Mouse (Mus musculus): ENCODE results near the gene Dusp18. TPM values are rescaled to one million over a fixed set of nuclear protein-coding genes. Genes with fewer than 3 reads are reported as not detected.

The Dusp18 gene
- total and polyA plus RNA-seq, 3 experiments: 0.81 to 2.2 TPM; not detected in 1

GRCm38 (mm10) chr11:3850746-3851277, 44.2 kb upstream of the Dusp18 start:
- Histone ChIP-seq H3K36me3 (ENCODE audit: control insufficient read depth in 1 of 2, insufficient read depth in 2 of 2, low read length in 2 of 2) (no peaks in the 10 kb centered on the region), H3K9ac (ENCODE audit: control insufficient read depth, low read depth, low read length, poor library complexity, severe bottlenecking) (no peak overlapping the region), H3K27me3 (ENCODE audit: control insufficient read depth in 1 of 2, insufficient read depth in 2 of 2, low read length in 2 of 2) (peaks cover 5 to 6% of the 10 kb centered on the region in 2 experiments), H3K4me1 (ENCODE audit: control insufficient read depth in 1 of 2, insufficient read depth in 2 of 2, low read length in 2 of 2) (no peaks in the 10 kb centered on the region), H3K9me3 (replicated peaks; ENCODE audit: insufficient read depth, low read length) (no peaks in the 10 kb centered on the region), H3K79me2 (ENCODE audit: control insufficient read depth, insufficient read depth, low read length, poor library complexity) (no peaks in the 10 kb centered on the region), H3K27ac (ENCODE audit: control insufficient read depth, low read depth, low read length) (no peak overlapping the region), H3K4me3 (ENCODE audit: control insufficient read depth in 1 of 2, insufficient read depth in 1 of 2, low read depth in 2 of 2, low read length in 2 of 2) (no peak overlapping the region)
- TF ChIP-seq MAZ (IDR thresholded peaks at IDR 0.05; ENCODE audit: low read depth, low read length) (no peak), CHD2 (IDR thresholded peaks at IDR 0.05; ENCODE audit: low read length) (no peak), KAT2A (conservative IDR thresholded peaks at IDR 0.05; ENCODE audit: low read depth, low read length) (no peak), MEF2A (IDR thresholded peaks at IDR 0.05; ENCODE audit: extremely low read depth, insufficient replicate concordance, low read depth, low read length, poor library complexity, severe bottlenecking) (no peak), BHLHE40 (IDR thresholded peaks at IDR 0.05; ENCODE audit: borderline replicate concordance, low read depth, low read length) (no peak)
- no peak for DNase-seq (ENCODE audit: low read depth, low spot score)

GRCm38 (mm10) chr11:3851872-3852271, 43.2 kb upstream of the Dusp18 start:
- Histone ChIP-seq H3K27ac (ENCODE audit: control insufficient read depth, low read depth, low read length) (no peak overlapping the region), H3K27me3 (ENCODE audit: control insufficient read depth in 1 of 2, insufficient read depth in 2 of 2, low read length in 2 of 2) (peaks cover 7 to 11% of the 10 kb centered on the region in 2 experiments), H3K36me3 (ENCODE audit: control insufficient read depth in 1 of 2, insufficient read depth in 2 of 2, low read length in 2 of 2) (no peaks in the 10 kb centered on the region), H3K9me3 (replicated peaks; ENCODE audit: insufficient read depth, low read length) (no peaks in the 10 kb centered on the region), H3K9ac (ENCODE audit: control insufficient read depth, low read depth, low read length, poor library complexity, severe bottlenecking) (no peak overlapping the region), H3K79me2 (ENCODE audit: control insufficient read depth, insufficient read depth, low read length, poor library complexity) (no peaks in the 10 kb centered on the region), H3K4me3 (ENCODE audit: control insufficient read depth in 1 of 2, insufficient read depth in 1 of 2, low read depth in 2 of 2, low read length in 2 of 2) (no peak overlapping the region), H3K4me1 (ENCODE audit: control insufficient read depth in 1 of 2, insufficient read depth in 2 of 2, low read length in 2 of 2) (no peaks in the 10 kb centered on the region)
- no peak for TF ChIP-seq ETS1 (IDR thresholded peaks at IDR 0.05; ENCODE audit: low read depth, low read length)
- no peak for TF ChIP-seq POLR2A (IDR thresholded peaks at IDR 0.05; ENCODE audit: control insufficient read depth in 1 of 2, insufficient read depth in 1 of 2, low read depth in 1 of 2, low read length in 2 of 2, poor library complexity in 1 of 2)
- no peak for TF ChIP-seq SIN3A (IDR thresholded peaks at IDR 0.05; ENCODE audit: low read length)
- TF ChIP-seq CHD1 (IDR thresholded peaks at IDR 0.05; ENCODE audit: low read depth, low read length): no peak
- TF ChIP-seq GATA1 (IDR thresholded peaks at IDR 0.05; ENCODE audit: low read depth, low read length): no peak
- no peak for DNase-seq (ENCODE audit: low read depth, low spot score)

GRCm38 (mm10) chr11:3853031-3853430, 42.0 kb upstream of the Dusp18 start:
- Histone ChIP-seq H3K27ac (ENCODE audit: control insufficient read depth, low read depth, low read length) (no peak overlapping the region), H3K4me1 (ENCODE audit: control insufficient read depth in 1 of 2, insufficient read depth in 2 of 2, low read length in 2 of 2) (no peaks in the 10 kb centered on the region), H3K4me3 (ENCODE audit: control insufficient read depth in 1 of 2, insufficient read depth in 1 of 2, low read depth in 2 of 2, low read length in 2 of 2) (no peak overlapping the region), H3K36me3 (ENCODE audit: control insufficient read depth in 1 of 2, insufficient read depth in 2 of 2, low read length in 2 of 2) (no peaks in the 10 kb centered on the region), H3K27me3 (ENCODE audit: control insufficient read depth in 1 of 2, insufficient read depth in 2 of 2, low read length in 2 of 2) (peaks cover 10 to 13% of the 10 kb centered on the region in 2 experiments), H3K9me3 (replicated peaks; ENCODE audit: insufficient read depth, low read length) (no peaks in the 10 kb centered on the region), H3K9ac (ENCODE audit: control insufficient read depth, low read depth, low read length, poor library complexity, severe bottlenecking) (no peak overlapping the region), H3K79me2 (ENCODE audit: control insufficient read depth, insufficient read depth, low read length, poor library complexity) (no peaks in the 10 kb centered on the region)
- DNase-seq (ENCODE audit: low read depth, low spot score): no peak
- TF ChIP-seq JUND (IDR thresholded peaks at IDR 0.05; ENCODE audit: low read depth, low read length): no peak
- TF ChIP-seq TCF12 (IDR thresholded peaks at IDR 0.05; ENCODE audit: low read depth, low read length): no peak
- no peak for TF ChIP-seq POLR2AphosphoS5 (IDR thresholded peaks at IDR 0.05; ENCODE audit: borderline replicate concordance, low read depth, low read length)
- no peak for TF ChIP-seq GABPA (IDR thresholded peaks at IDR 0.05; ENCODE audit: low read depth, low read length)

Measured in MEL (cell line).